Mouse (Mus musculus): Measurements from ENCODE around the gene Zfr2. TPM values are rescaled to one million over a fixed set of nuclear protein-coding genes. Genes with fewer than 3 reads are reported as not detected.
A peak's percentile ranks its signal among the peaks of the same experiment; 100 is the strongest.

Zfr2 gene
- 5.3 and 5.4 TPM in 2 replicates for polyA plus RNA-seq (2015; fragmentation: Nextera tagmentation; extraction: Ambion mirVana)

- Histone ChIP-seq H3K4me3 (peak within 1 kb of the TSS; percentile 66), H3K9me3 (no peaks in the 10 kb centered on the region), H3K4me1 (peaks cover 12% of the 10 kb centered on the region), H3K27ac (peak within 1 kb of the TSS; percentile 38; the same call in 1 of the 2 replicates), H3K9ac (peak within 1 kb of the TSS; percentile 62), H3K4me2 (peak within 1 kb of the TSS; percentile 75), H3K36me3 (no peaks in the 10 kb centered on the region), H3K27me3 (peaks cover 41% of the 10 kb centered on the region)
- ATAC-seq (ENCODE audit: borderline replicate concordance, extremely low read depth, low FRiP score, low TSS enrichment) = peak; percentile 79
- 5% methylated on average over 29 of the region's 29 CpGs for WGBS
Measured at GRCm38 (mm10) chr10:81232580-81233225, at the start of gene Zfr2. Zfr2 (plus strand) TSS chr10:81233155.

- Histone ChIP-seq H3K27me3 (no peaks in the 10 kb centered on the region), H3K4me2 (peak within 1 kb of the TSS; percentile 69), H3K36me3 (peaks cover 58% of the 10 kb centered on the region), H3K9ac (peak within 1 kb of the TSS; percentile 66), H3K4me3 (peak within 1 kb of the TSS; percentile 74), H3K4me1 (peaks cover 35% of the 10 kb centered on the region), H3K27ac (peak within 1 kb of the TSS; percentile 93), H3K9me3 (no peaks in the 10 kb centered on the region)
- 59% methylated on average over 5 of the region's 5 CpGs for WGBS
- ATAC-seq (ENCODE audit: borderline replicate concordance, extremely low read depth, low FRiP score, low TSS enrichment) = no peak
Measured at GRCm38 (mm10) chr10:81183805-81184204, 49.1 kb upstream of the Zfr2 start, which contains the start of gene 4930442H23Rik. 4930442H23Rik (minus strand) TSS chr10:81183849.

- 15% methylated on average over 4 of the region's 4 CpGs for WGBS
- H3K4me3 ChIP-seq = no peak overlapping the region
- ATAC-seq (ENCODE audit: borderline replicate concordance, extremely low read depth, low FRiP score, low TSS enrichment) = peak; percentile 31; the same call in 1 of the 2 replicates
- peak overlapping the region; percentile 69 for H3K4me2 ChIP-seq
- H3K36me3 ChIP-seq = peaks cover 53% of the 10 kb centered on the region
- no peaks in the 10 kb centered on the region for H3K9me3 ChIP-seq
- H3K27ac ChIP-seq = peak overlapping the region; percentile 93
- peaks cover 32% of the 10 kb centered on the region for H3K4me1 ChIP-seq
- H3K9ac ChIP-seq = no peak overlapping the region
- no peaks in the 10 kb centered on the region for H3K27me3 ChIP-seq
Measured at GRCm38 (mm10) chr10:81184765-81185164, 48.2 kb upstream of the Zfr2 start.

GRCm38 (mm10) chr10:81187161-81187560 lies 45.8 kb upstream of the Zfr2 start:
- Histone ChIP-seq H3K36me3 (peaks cover 38% of the 10 kb centered on the region), H3K9ac (no peak overlapping the region), H3K9me3 (no peaks in the 10 kb centered on the region), H3K27me3 (no peaks in the 10 kb centered on the region), H3K27ac (no peak overlapping the region), H3K4me2 (no peak overlapping the region), H3K4me1 (peaks cover 37% of the 10 kb centered on the region), H3K4me3 (no peak overlapping the region)
- WGBS = 97% methylated on average over 9 of the region's 9 CpGs
- ATAC-seq (ENCODE audit: borderline replicate concordance, extremely low read depth, low FRiP score, low TSS enrichment) = no peak

GRCm38 (mm10) chr10:81189821-81190220 lies 43.1 kb upstream of the Zfr2 start:
- Histone ChIP-seq H3K27me3 (peaks cover 18% of the 10 kb centered on the region), H3K4me2 (no peak overlapping the region), H3K4me3 (no peak overlapping the region), H3K4me1 (peaks cover 39% of the 10 kb centered on the region), H3K9me3 (no peaks in the 10 kb centered on the region), H3K9ac (no peak overlapping the region), H3K27ac (no peak overlapping the region), H3K36me3 (peaks cover 35% of the 10 kb centered on the region)
- WGBS = 76% methylated on average over 26 of the region's 26 CpGs
- ATAC-seq (ENCODE audit: borderline replicate concordance, extremely low read depth, low FRiP score, low TSS enrichment) = no peak

GRCm38 (mm10) chr10:81190236-81190911 lies 42.6 kb upstream of the Zfr2 start:
- peaks cover 24% of the 10 kb centered on the region for H3K27me3 ChIP-seq
- 66% methylated on average over 31 of the region's 31 CpGs for WGBS
- no peak overlapping the region for H3K9ac ChIP-seq
- H3K27ac ChIP-seq = peak overlapping the region; percentile 95; the same call in 1 of the 2 replicates
- no peak overlapping the region for H3K4me3 ChIP-seq
- H3K9me3 ChIP-seq = no peaks in the 10 kb centered on the region
- peaks cover 31% of the 10 kb centered on the region for H3K36me3 ChIP-seq
- no peak overlapping the region for H3K4me2 ChIP-seq
- ATAC-seq (ENCODE audit: borderline replicate concordance, extremely low read depth, low FRiP score, low TSS enrichment) = no peak
- H3K4me1 ChIP-seq = peaks cover 33% of the 10 kb centered on the region

GRCm38 (mm10) chr10:81190912-81191321 lies 42.0 kb upstream of the Zfr2 start:
- 61% methylated on average over 6 of the region's 6 CpGs for WGBS
- peak overlapping the region; percentile 95 for H3K27ac ChIP-seq
- H3K4me1 ChIP-seq = peaks cover 32% of the 10 kb centered on the region
- H3K36me3 ChIP-seq = peaks cover 27% of the 10 kb centered on the region
- ATAC-seq (ENCODE audit: borderline replicate concordance, extremely low read depth, low FRiP score, low TSS enrichment) = no peak
- H3K4me3 ChIP-seq = no peak overlapping the region
- no peak overlapping the region for H3K4me2 ChIP-seq
- no peaks in the 10 kb centered on the region for H3K9me3 ChIP-seq
- H3K9ac ChIP-seq = no peak overlapping the region
- H3K27me3 ChIP-seq = peaks cover 29% of the 10 kb centered on the region

GRCm38 (mm10) chr10:81191342-81191982 lies 41.5 kb upstream of the Zfr2 start:
- Histone ChIP-seq H3K27ac (peak overlapping the region; percentile 95), H3K4me2 (peak overlapping the region; percentile 96; the same call in 1 of the 2 replicates), H3K36me3 (peaks cover 26% of the 10 kb centered on the region), H3K9ac (0 out of 2 replicates have a peak overlapping the region, but pooled peaks have one; percentile 16), H3K4me1 (peaks cover 32% of the 10 kb centered on the region), H3K4me3 (no peak overlapping the region; the same call in 1 of the 2 replicates), H3K9me3 (no peaks in the 10 kb centered on the region), H3K27me3 (peaks cover 34% of the 10 kb centered on the region)
- WGBS = 81% methylated on average over 18 of the region's 18 CpGs
- ATAC-seq (ENCODE audit: borderline replicate concordance, extremely low read depth, low FRiP score, low TSS enrichment) = no peak

- Histone ChIP-seq H3K4me2 (peak overlapping the region; percentile 96), H3K4me3 (peak overlapping the region; percentile 65), H3K36me3 (peaks cover 18% of the 10 kb centered on the region), H3K9ac (peak overlapping the region; percentile 72), H3K9me3 (no peaks in the 10 kb centered on the region), H3K27ac (peak overlapping the region; percentile 95), H3K27me3 (peaks cover 43% of the 10 kb centered on the region), H3K4me1 (peaks cover 32% of the 10 kb centered on the region)
- under 1% methylated on average over 90 of the region's 93 CpGs for WGBS
- ATAC-seq (ENCODE audit: borderline replicate concordance, extremely low read depth, low FRiP score, low TSS enrichment) = peak; percentile 85
Measured at GRCm38 (mm10) chr10:81192270-81192967, 40.5 kb upstream of the Zfr2 start.

- 0 out of 2 replicates have a peak, but pooled peaks have one; percentile 2 for ATAC-seq (ENCODE audit: borderline replicate concordance, extremely low read depth, low FRiP score, low TSS enrichment)
- WGBS = 4% methylated on average over 19 of the region's 19 CpGs
- H3K9ac ChIP-seq = peak overlapping the region; percentile 72
Measured at GRCm38 (mm10) chr10:81192968-81193501, 39.9 kb upstream of the Zfr2 start.

More at GRCm38 (mm10) chr10:81192968-81193501, 39.9 kb upstream of the Zfr2 start:
- H3K4me1 ChIP-seq = peaks cover 32% of the 10 kb centered on the region
- peak overlapping the region; percentile 65 for H3K4me3 ChIP-seq
- peak overlapping the region; percentile 96 for H3K4me2 ChIP-seq
- H3K36me3 ChIP-seq = peaks cover 18% of the 10 kb centered on the region
- H3K9me3 ChIP-seq = no peaks in the 10 kb centered on the region
- peaks cover 44% of the 10 kb centered on the region for H3K27me3 ChIP-seq
- peak overlapping the region; percentile 95 for H3K27ac ChIP-seq

All from lung, embryonic 15.5 days (tissue).